Mouse (Mus musculus): ENCODE results near the gene Bank1. TPM values are rescaled to one million over a fixed set of nuclear protein-coding genes. Genes with fewer than 3 reads are reported as not detected.

Bank1 gene
- polyA plus RNA-seq, 1 experiment: not detected

DNA sequence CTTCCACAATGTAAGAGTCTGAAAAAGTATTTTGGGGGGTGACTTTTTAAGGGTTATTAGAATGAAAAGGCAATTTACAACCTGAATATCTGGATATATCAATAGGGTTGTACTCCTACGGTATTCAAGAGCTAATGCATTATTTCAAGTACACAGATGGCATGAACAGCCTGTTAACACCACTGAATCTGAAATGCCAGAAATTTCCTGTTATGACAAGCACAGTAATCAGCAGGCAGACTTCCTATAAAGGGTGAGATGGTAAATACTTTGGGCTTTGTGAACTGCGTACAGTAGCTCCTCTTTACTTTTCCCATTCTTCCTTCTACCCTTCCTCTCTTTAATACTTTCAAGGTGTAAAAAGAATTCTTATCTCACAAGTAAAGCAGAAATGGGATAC is 30.6 kb downstream of the Bank1 start:
- Histone ChIP-seq H3K36me3 (ENCODE audit: control insufficient read depth, insufficient read depth) (no peaks in the 10 kb centered on the region), H3K27me3 (ENCODE audit: control insufficient read depth, insufficient read depth, insufficient read length) (no peaks in the 10 kb centered on the region), H3K4me2 (ENCODE audit: low read depth) (no peak overlapping the region), H3K4me3 (no peak overlapping the region), H3K79me2 (ENCODE audit: control insufficient read depth, insufficient read depth) (no peaks in the 10 kb centered on the region), H3ac (ENCODE audit: control insufficient read depth, insufficient read length) (no peak overlapping the region)
- TF ChIP-seq SRF (IDR thresholded peaks at IDR 0.05; ENCODE audit: control insufficient read depth, insufficient read length, low read depth): no peak
- TF ChIP-seq MYOD1 (IDR thresholded peaks at IDR 0.05; ENCODE audit: control insufficient read depth in 1 of 3, insufficient read length in 2 of 3, low read depth in 2 of 3): no peak
- TF ChIP-seq E2F4 (IDR thresholded peaks at IDR 0.05; ENCODE audit: insufficient read depth): no peak
- TF ChIP-seq REST (IDR thresholded peaks at IDR 0.05; ENCODE audit: insufficient read depth, insufficient read length): no peak
- TF ChIP-seq TCF3 (IDR thresholded peaks at IDR 0.05; ENCODE audit: insufficient read length, low read depth): no peak
- no peak for TF ChIP-seq POLR2AphosphoS2 (IDR thresholded peaks at IDR 0.05; ENCODE audit: insufficient read length, low read depth)
- TF ChIP-seq CEBPB (IDR thresholded peaks at IDR 0.05; ENCODE audit: insufficient read depth, poor library complexity, severe bottlenecking): no peak
- no peak for TF ChIP-seq POLR2A (IDR thresholded peaks at IDR 0.05; ENCODE audit: insufficient read length, low read depth)
- no peak for TF ChIP-seq TCF12 (IDR thresholded peaks at IDR 0.05; ENCODE audit: insufficient read depth, poor library complexity, severe bottlenecking)
- no peak for TF ChIP-seq USF1 (IDR thresholded peaks at IDR 0.05; ENCODE audit: low read depth)
- TF ChIP-seq MYOG (IDR thresholded peaks at IDR 0.05; ENCODE audit: control insufficient read depth in 1 of 3, insufficient read depth in 1 of 3, insufficient read length in 2 of 3, low read depth in 2 of 3): no peak
- no peak for TF ChIP-seq MAX (IDR thresholded peaks at IDR 0.05; ENCODE audit: low read depth)

- H3K36me3 ChIP-seq (ENCODE audit: control insufficient read depth, insufficient read depth): no peaks in the 10 kb centered on the region
- no peak overlapping the region for H3K4me3 ChIP-seq
- no peak overlapping the region for H3ac ChIP-seq (ENCODE audit: control insufficient read depth, insufficient read length)
- H3K79me2 ChIP-seq (ENCODE audit: control insufficient read depth, insufficient read depth): no peaks in the 10 kb centered on the region
- H3K4me2 ChIP-seq (ENCODE audit: low read depth): no peak overlapping the region
- no peaks in the 10 kb centered on the region for H3K27me3 ChIP-seq (ENCODE audit: control insufficient read depth, insufficient read depth, insufficient read length)
- TF ChIP-seq REST (IDR thresholded peaks at IDR 0.05; ENCODE audit: insufficient read depth, insufficient read length) (no peak), E2F4 (IDR thresholded peaks at IDR 0.05; ENCODE audit: insufficient read depth) (no peak), CEBPB (IDR thresholded peaks at IDR 0.05; ENCODE audit: insufficient read depth, poor library complexity, severe bottlenecking) (no peak), POLR2AphosphoS2 (IDR thresholded peaks at IDR 0.05; ENCODE audit: insufficient read length, low read depth) (no peak), USF1 (IDR thresholded peaks at IDR 0.05; ENCODE audit: low read depth) (no peak), MYOG (IDR thresholded peaks at IDR 0.05; ENCODE audit: control insufficient read depth in 1 of 3, insufficient read depth in 1 of 3, insufficient read length in 2 of 3, low read depth in 2 of 3) (no peak), MYOD1 (IDR thresholded peaks at IDR 0.05; ENCODE audit: control insufficient read depth in 1 of 3, insufficient read length in 2 of 3, low read depth in 2 of 3) (no peak), TCF3 (IDR thresholded peaks at IDR 0.05; ENCODE audit: insufficient read length, low read depth) (no peak), MAX (IDR thresholded peaks at IDR 0.05; ENCODE audit: low read depth) (no peak), SRF (IDR thresholded peaks at IDR 0.05; ENCODE audit: control insufficient read depth, insufficient read length, low read depth) (no peak)
These were observed 38.0 kb downstream of the Bank1 start for GRCm38 (mm10) chr3:136287883-136288282.

DNA sequence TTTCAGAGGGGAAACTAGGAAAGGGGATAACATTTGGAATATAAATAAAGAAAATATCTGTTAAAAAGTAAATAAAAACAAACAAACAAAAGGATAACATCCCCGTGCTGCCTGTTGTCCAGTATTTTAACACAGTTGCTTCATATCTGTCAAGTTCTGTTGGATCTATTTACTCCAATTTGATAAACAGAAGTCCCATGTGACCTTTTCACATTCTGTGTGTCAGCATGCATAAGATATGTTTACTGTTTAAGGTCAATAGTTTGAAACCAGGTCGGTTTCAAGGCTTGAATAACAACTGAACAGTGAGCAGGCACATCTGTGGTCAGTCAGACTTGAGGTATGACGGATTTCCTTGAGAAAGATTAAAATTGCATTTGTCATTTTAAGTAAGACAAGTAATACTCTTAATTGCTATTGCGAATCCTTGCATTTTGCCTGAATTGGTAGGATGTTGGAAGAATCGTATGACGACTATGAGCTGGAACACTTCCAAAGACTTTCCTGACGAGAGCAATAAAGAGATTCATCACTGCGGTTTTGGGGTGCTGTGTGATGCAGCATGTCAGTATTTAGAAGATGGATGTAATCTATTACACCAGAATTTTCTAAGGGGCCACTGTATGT is 60.8 kb downstream of the Bank1 start:
- TF ChIP-seq CEBPB (IDR thresholded peaks at IDR 0.05; ENCODE audit: insufficient read depth, poor library complexity, severe bottlenecking) (peak; percentile 84), REST (IDR thresholded peaks at IDR 0.05; ENCODE audit: insufficient read depth, insufficient read length) (no peak), USF1 (IDR thresholded peaks at IDR 0.05; ENCODE audit: low read depth) (peak; percentile 61), MAX (IDR thresholded peaks at IDR 0.05; ENCODE audit: low read depth) (no peak), POLR2AphosphoS2 (IDR thresholded peaks at IDR 0.05; ENCODE audit: insufficient read length, low read depth) (no peak)
- Histone ChIP-seq H3K4me2 (ENCODE audit: low read depth) (peak overlapping the region; percentile 18), H3ac (ENCODE audit: control insufficient read depth, insufficient read length) (no peak overlapping the region), H3K4me3 (no peak overlapping the region), H3K27me3 (ENCODE audit: control insufficient read depth, insufficient read depth, insufficient read length) (no peaks in the 10 kb centered on the region), H3K79me2 (ENCODE audit: control insufficient read depth, insufficient read depth) (no peaks in the 10 kb centered on the region), H3K36me3 (ENCODE audit: control insufficient read depth, insufficient read depth) (no peaks in the 10 kb centered on the region)

DNA sequence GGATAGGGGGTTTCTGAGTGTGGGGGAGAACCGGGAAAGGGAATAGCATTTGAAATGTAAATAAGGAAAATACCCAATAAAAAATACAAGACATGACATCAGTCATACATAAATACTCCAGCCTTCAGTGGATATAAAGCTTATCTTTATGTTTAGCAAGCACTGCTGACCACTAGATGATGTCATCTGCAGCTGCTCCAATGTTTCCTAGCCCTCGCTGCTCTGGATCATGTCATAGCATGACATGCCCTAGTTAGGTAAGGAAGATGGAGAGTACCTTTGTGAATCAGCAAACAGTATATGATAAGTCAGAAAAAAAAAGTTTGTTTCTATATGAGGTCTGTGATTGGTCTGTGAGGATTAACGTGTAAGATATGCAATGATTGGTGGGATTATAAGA is 68.1 kb downstream of the Bank1 start:
- H3K27me3 ChIP-seq (ENCODE audit: control insufficient read depth, insufficient read depth, insufficient read length): no peaks in the 10 kb centered on the region
- no peak overlapping the region for H3K4me2 ChIP-seq (ENCODE audit: low read depth)
- H3K79me2 ChIP-seq (ENCODE audit: control insufficient read depth, insufficient read depth): no peaks in the 10 kb centered on the region
- no peak overlapping the region for H3K4me3 ChIP-seq
- H3K36me3 ChIP-seq (ENCODE audit: control insufficient read depth, insufficient read depth): no peaks in the 10 kb centered on the region
- TF ChIP-seq POLR2A (IDR thresholded peaks at IDR 0.05; ENCODE audit: insufficient read length, low read depth) (no peak), E2F4 (IDR thresholded peaks at IDR 0.05; ENCODE audit: insufficient read depth) (no peak), MAX (IDR thresholded peaks at IDR 0.05; ENCODE audit: low read depth) (no peak), TCF12 (IDR thresholded peaks at IDR 0.05; ENCODE audit: insufficient read depth, poor library complexity, severe bottlenecking) (no peak), REST (IDR thresholded peaks at IDR 0.05; ENCODE audit: insufficient read depth, insufficient read length) (no peak), MYOD1 (IDR thresholded peaks at IDR 0.05; ENCODE audit: control insufficient read depth in 1 of 3, insufficient read length in 2 of 3, low read depth in 2 of 3) (peak in 2 of 3 experiments; percentile 64 to 74), TCF3 (IDR thresholded peaks at IDR 0.05; ENCODE audit: insufficient read length, low read depth) (no peak), USF1 (IDR thresholded peaks at IDR 0.05; ENCODE audit: low read depth) (no peak), MYOG (IDR thresholded peaks at IDR 0.05; ENCODE audit: control insufficient read depth in 1 of 3, insufficient read depth in 1 of 3, insufficient read length in 2 of 3, low read depth in 2 of 3) (no peak), SRF (IDR thresholded peaks at IDR 0.05; ENCODE audit: control insufficient read depth, insufficient read length, low read depth) (no peak), CEBPB (IDR thresholded peaks at IDR 0.05; ENCODE audit: insufficient read depth, poor library complexity, severe bottlenecking) (peak; percentile 47; the same call in 1 of the 2 replicates), POLR2AphosphoS2 (IDR thresholded peaks at IDR 0.05; ENCODE audit: insufficient read length, low read depth) (no peak)
- no peak overlapping the region for H3ac ChIP-seq (ENCODE audit: control insufficient read depth, insufficient read length)

All from myocyte (in vitro differentiated cells).